Mouse (Mus musculus): ENCODE results near the gene Crkl.

Crkl gene

DNA sequence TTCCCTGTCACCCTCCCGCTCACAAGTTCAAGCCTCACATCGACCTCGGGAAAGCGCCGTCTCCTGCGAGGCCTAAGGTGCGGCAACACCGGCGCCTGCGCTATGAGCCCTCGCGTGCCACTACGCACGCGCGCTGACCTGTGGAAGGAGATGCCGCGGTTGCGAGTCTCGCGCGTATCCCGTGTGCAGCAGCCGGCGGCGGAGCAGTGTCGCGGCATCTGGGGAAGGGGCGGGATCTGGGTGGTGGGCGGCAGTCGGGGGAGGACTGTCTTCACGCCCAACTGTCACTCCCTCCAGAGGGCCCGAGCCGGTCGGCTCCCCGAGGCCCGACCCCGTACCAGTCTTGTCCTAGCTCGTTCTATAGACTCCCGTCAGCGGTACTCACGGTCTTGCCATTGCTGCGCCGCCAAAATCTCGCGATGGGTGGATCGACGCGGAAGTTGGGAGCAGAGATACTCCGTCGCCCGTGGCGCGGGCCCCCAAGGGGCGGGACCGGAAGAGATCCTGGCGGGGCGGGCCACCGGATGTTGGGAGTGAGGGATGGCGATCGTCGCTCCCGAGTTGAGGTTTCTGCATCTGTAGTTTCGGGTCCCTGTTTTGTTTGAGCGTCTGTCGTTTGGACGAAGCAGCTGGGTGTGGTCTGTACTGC, 79.0 kb downstream of the Crkl start, which contains the start of gene Thap7:
Gene Thap7 (minus strand): TSS at position 497 of the 649 bp plus-strand sequence.
- peak; percentile 96 to 97 for DNase-seq

GRCm38 (mm10) chr16:17532271-17532670, 80.5 kb downstream of the Crkl start:
- DNase-seq, result no peak

DNA sequence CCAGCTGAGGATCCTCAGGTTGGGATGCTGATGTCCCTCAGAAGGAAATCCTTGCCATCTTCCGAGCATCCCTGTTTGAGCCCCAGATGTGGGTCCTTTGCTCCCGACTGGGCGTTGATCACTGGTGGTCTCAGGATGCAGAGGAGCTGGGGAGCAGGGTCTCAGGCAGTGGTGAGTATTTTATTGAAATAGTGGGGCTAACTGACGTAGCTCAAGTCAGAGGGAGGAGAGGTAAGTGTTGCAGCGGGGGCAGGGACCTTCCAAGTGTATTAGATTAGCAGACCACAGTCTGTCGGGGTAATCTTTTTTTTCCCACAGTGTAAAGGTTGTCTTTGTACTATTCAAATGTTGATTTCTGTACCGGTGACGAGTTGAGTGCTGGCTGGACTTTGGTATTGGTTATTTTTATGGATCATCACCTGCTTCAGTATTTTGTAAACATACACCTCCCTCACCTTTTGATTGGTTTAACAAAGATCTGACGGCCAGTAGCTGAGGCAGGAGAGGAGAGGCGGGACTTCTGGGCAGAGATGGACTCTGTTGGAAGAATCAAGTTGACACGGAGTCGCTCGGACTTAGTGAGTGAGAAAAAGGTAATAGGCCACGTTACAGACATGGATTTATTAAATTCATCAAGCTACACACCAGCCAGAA, 81.0 kb downstream of the Crkl start:
- DNase-seq, result no peak

DNA sequence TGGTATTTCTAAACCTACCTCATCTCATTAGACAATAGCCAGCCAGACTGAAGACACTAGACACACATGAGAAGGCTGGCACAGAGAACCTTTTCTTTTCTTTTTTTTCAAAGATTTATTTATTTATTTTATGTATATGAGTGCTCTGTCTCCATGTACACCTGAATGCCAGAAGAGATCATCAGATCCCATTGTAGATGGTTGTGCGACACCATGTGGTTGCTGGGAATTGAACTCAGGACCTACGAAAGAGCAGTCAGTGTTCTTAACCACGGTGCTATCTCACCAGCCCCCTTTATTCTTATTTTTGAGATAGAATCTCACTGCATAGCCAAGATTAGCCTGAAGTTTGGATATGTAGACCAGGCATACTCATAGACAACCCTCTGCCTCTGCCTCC, 84.8 kb downstream of the Crkl start:
- no peak for DNase-seq
